Mouse (Mus musculus) midbrain, embryonic 10.5 days (tissue): ENCODE measurements around the gene Rab20. TPM values are rescaled to one million over a fixed set of nuclear protein-coding genes. Genes with fewer than 3 reads are reported as not detected.

ENCODE experiments used
- DNase-seq: peaks from one replicate; pipeline ENCODE4 v3.0.0-alpha.2; 2017; ENCODE audit warnings: low spot score
- H3K27ac ChIP-seq: fragments of 300-500 bp; sonication (generic); replicated peaks from 2 replicates; pipeline ENCODE4 v1.5.1; 2016; ENCODE audit warnings: mild to moderate bottlenecking
- H3K27me3 ChIP-seq: fragments of 300-500 bp; sonication (generic); 2 replicates; pipeline ENCODE4 v1.6.1; 2016; ENCODE audit warnings: low read depth, mild to moderate bottlenecking; ENCODE audit not compliant: poor library complexity, severe bottlenecking
- H3K36me3 ChIP-seq: fragments of 300-500 bp; sonication (generic); 2 replicates; pipeline ENCODE4 v1.6.1; 2016; ENCODE audit warnings: mild to moderate bottlenecking, moderate library complexity
- H3K4me1 ChIP-seq: fragments of 300-500 bp; sonication (generic); 2 replicates; pipeline ENCODE4 v1.6.1; 2016
- H3K4me3 ChIP-seq: fragments of 300-500 bp; sonication (generic); 2 replicates; pipeline ENCODE4 v1.5.1; 2016; ENCODE audit warnings: mild to moderate bottlenecking, moderate library complexity
- H3K9me3 ChIP-seq: fragments of 300-500 bp; sonication (generic); replicated peaks from 2 replicates; pipeline ENCODE4 v1.6.1; 2016; ENCODE audit warnings: mild to moderate bottlenecking
- WGBS: fragments of 180-500 bp; shearing (Covaris S2); methylation state at CpG from one replicate; pipeline ENCODE4 v1.1.7; 2016; 5-methylcytosine and 5-hydroxymethylcytosine counted together
- polyA plus RNA-seq: library from polyadenylated mRNA; unstranded; fragments of >200 nt; fragmentation: Nextera tagmentation; extraction: Ambion mirVana; gene quantifications from 2 replicates; pipeline ENCODE4 v1.2.1, GENCODE M21; 2016

The Rab20 gene
- polyA plus RNA-seq, 1 experiment from 2014 or later: 1.3 TPM

DNA sequence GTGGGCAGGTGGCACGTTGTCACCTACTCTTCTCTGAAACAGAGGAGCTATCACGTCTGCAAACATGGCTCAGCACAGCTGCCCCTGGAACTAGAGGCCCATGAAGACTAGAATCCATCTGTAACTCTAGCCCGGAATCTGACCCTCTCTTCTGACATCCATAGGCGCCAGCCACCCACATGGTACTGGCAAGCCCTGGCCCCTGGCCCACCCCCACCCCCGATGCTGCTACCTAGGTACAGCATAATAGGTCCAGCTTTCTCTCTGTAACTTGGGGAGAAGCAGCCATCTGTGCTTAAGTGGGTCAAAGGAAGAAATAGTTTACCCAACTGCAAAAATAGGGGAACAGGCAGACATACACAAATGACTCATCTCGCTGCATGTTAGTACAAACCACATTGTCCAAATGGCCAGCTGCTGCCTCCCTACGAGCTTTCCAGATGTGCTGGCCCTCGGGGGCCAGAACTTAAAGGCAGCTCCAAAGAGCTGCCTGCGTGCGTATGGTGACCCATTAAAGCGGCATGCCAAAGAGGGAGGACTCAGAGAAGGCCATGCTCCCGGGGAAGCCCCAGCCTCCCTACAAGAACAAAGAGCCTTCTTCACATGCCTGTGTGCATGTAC is 66.9 kb downstream of the Rab20 start:
- no peak for DNase-seq
- no peaks in the 10 kb centered on the region for H3K27me3 ChIP-seq
- 78% methylated on average over 12 of the region's 12 CpGs for WGBS
- no peaks in the 10 kb centered on the region for H3K9me3 ChIP-seq
- H3K27ac ChIP-seq: no peak overlapping the region; the same call in 1 of the 2 replicates
- no peak overlapping the region for H3K4me3 ChIP-seq
- H3K36me3 ChIP-seq: no peaks in the 10 kb centered on the region
- peaks cover 14% of the 10 kb centered on the region for H3K4me1 ChIP-seq

DNA sequence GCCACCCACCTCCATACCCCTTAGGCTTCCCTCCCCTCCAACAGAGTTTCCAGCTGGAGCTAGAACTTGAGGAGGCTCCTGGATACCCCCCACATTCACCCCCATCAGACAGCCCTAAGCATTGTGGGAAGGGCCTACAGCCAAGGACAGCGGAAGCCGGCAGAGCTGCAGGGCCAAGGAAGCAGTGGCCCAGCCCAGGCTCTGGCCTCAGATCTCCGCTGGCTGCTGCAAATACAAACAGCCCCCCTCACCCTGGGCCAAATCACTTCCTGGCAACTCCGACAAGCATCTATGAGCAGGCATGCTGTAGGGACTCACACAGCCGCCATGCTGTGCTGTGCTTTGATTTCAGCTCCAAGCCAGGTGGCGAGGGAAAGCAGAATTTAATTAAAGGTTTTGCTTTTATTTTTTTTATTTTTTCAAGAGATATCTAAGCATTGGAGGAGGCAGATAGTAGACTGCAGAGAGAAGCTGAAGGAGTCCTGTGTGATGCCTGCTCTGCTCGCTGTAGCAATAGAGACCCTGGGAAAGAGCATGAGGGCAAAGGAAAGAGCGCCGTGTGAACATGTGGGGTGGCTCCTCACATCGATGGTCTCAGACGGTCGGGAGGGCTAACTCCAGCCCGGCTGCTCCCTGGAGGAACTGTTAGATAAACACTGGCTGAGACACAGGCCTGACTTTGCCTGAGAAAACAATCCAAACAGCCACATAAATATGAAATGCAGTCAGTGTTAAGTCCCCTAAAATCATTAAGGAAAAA is 72.6 kb downstream of the Rab20 start:
- Histone ChIP-seq H3K4me1 (peaks cover 23% of the 10 kb centered on the region), H3K9me3 (no peaks in the 10 kb centered on the region), H3K4me3 (no peak overlapping the region), H3K27me3 (no peaks in the 10 kb centered on the region), H3K27ac (peak overlapping the region; percentile 60; the same call in 1 of the 2 replicates), H3K36me3 (no peaks in the 10 kb centered on the region; the same call in 1 of the 2 replicates)
- peak; percentile 48 for DNase-seq
- WGBS: 64% methylated on average over 13 of the region's 13 CpGs

DNA sequence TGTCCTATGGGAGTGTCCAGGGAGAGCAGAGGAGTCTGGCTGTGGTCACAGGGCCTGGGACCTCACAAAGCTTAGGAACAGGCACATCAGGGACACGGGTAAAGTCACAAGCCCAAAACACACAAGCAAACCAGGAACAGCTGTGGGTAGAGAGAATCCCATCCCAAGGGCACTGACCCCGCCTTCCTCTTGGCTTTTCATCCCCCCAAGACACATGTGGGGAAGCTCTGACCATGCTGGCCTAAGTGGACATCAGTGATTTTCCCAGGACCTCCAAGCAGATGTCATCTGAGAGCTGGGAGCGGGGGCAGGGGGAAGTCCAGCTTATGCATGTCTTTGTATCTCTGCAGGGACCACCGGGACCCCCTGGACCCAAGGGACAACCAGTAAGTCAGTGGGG is 73.9 kb downstream of the Rab20 start:
- DNase-seq: peak; percentile 38
- 67% methylated on average over 4 of the region's 4 CpGs for WGBS
- no peaks in the 10 kb centered on the region for H3K27me3 ChIP-seq
- peaks cover 31% of the 10 kb centered on the region for H3K4me1 ChIP-seq
- no peak overlapping the region for H3K4me3 ChIP-seq
- 0 out of 2 replicates have a peak overlapping the region, but pooled peaks have one; percentile 34 for H3K27ac ChIP-seq
- no peaks in the 10 kb centered on the region; the same call in 1 of the 2 replicates for H3K36me3 ChIP-seq
- H3K9me3 ChIP-seq: no peaks in the 10 kb centered on the region

DNA sequence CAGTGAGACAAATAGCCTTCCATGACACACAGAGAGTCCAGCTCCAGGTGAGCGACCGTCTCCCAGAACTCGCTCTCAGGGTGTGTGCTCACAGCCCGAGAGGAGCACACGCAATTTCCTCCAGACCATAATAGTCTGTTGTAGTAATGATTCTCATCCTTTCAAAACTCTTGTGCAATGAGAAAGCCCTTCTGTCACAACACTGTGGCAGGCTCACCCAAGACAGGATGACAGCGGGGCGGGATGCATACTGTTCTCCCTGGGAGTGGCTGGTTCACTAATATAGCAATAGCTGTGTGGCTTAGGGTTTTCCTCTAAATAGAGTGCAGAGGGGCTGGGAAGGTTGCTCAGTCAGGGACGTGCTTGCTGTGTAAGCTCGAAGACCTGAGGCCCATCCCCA is 74.7 kb downstream of the Rab20 start:
- 91% methylated on average over 9 of the region's 9 CpGs for WGBS
- H3K36me3 ChIP-seq: no peaks in the 10 kb centered on the region; the same call in 1 of the 2 replicates
- no peak for DNase-seq
- H3K27me3 ChIP-seq: no peaks in the 10 kb centered on the region
- H3K27ac ChIP-seq: no peak overlapping the region
- no peak overlapping the region for H3K4me3 ChIP-seq
- no peaks in the 10 kb centered on the region for H3K9me3 ChIP-seq
- H3K4me1 ChIP-seq: peaks cover 36% of the 10 kb centered on the region

Other genes starting within 250 kb of the Rab20 start
- gene Col4a2, start 165.9 kb downstream of the Rab20 start, polyA plus RNA-seq: 43.7 and 53.1 TPM in 2 replicates
- 113 and 146 TPM in 2 replicates for gene Col4a1, start 165.9 kb downstream of the Rab20 start, polyA plus RNA-seq
- gene Naxd, start 18.8 kb upstream of the Rab20 start, polyA plus RNA-seq: 114 and 116 TPM in 2 replicates
- gene Cars2, start 72.1 kb upstream of the Rab20 start, polyA plus RNA-seq: 18.7 and 19.9 TPM in 2 replicates
- 31.2 and 34.0 TPM in 2 replicates for gene Ing1, start 76.9 kb upstream of the Rab20 start, polyA plus RNA-seq
- gene Ankrd10, start 157.0 kb upstream of the Rab20 start, polyA plus RNA-seq: 99.9 and 103 TPM in 2 replicates
- 0.09 TPM in 1 of 2 replicates, not detected in the other for gene 1700016D06Rik, start 222.4 kb upstream of the Rab20 start, polyA plus RNA-seq
- gene Arhgef7, start 249.0 kb upstream of the Rab20 start, polyA plus RNA-seq: 47.4 and 56.9 TPM in 2 replicates